Mouse (Mus musculus): Measurements from ENCODE around the gene Anxa4. TPM values are rescaled to one million over a fixed set of nuclear protein-coding genes. Genes with fewer than 3 reads are reported as not detected.

The Anxa4 gene
- total RNA-seq, 2 experiments from 2014 or later = 3.7 TPM

GRCm38 (mm10) chr6:86768186-86768776 lies 25.1 kb downstream of the Anxa4 start:
- no peak for ATAC-seq (replicated peaks; ENCODE audit: low FRiP score, poor library complexity, severe bottlenecking)

- ATAC-seq (replicated peaks; ENCODE audit: low FRiP score, poor library complexity, severe bottlenecking) = no peak
Measured at GRCm38 (mm10) chr6:86767465-86767864, 25.9 kb downstream of the Anxa4 start.

- ATAC-seq (replicated peaks; ENCODE audit: low FRiP score, poor library complexity, severe bottlenecking) = no peak
Measured at GRCm38 (mm10) chr6:86765637-86766059, 27.7 kb downstream of the Anxa4 start.

GRCm38 (mm10) chr6:86754105-86754863 lies 39.1 kb downstream of the Anxa4 start:
- no peak for ATAC-seq (replicated peaks; ENCODE audit: low FRiP score, poor library complexity, severe bottlenecking)

- no peak for ATAC-seq (replicated peaks; ENCODE audit: low FRiP score, poor library complexity, severe bottlenecking)
Measured at GRCm38 (mm10) chr6:86752843-86753485, 40.4 kb downstream of the Anxa4 start.

GRCm38 (mm10) chr6:86750961-86751360 lies 42.4 kb downstream of the Anxa4 start:
- no peak for ATAC-seq (replicated peaks; ENCODE audit: low FRiP score, poor library complexity, severe bottlenecking)

- ATAC-seq (replicated peaks; ENCODE audit: low FRiP score, poor library complexity, severe bottlenecking) = no peak
Measured at GRCm38 (mm10) chr6:86749817-86750216, 43.6 kb downstream of the Anxa4 start.

GRCm38 (mm10) chr6:86747171-86747570 lies 46.2 kb downstream of the Anxa4 start:
- peak; percentile 54; the same call in 1 of the 2 replicates for ATAC-seq (replicated peaks; ENCODE audit: low FRiP score, poor library complexity, severe bottlenecking)

GRCm38 (mm10) chr6:86740652-86741051 lies 52.7 kb downstream of the Anxa4 start:
- no peak for ATAC-seq (replicated peaks; ENCODE audit: low FRiP score, poor library complexity, severe bottlenecking)

GRCm38 (mm10) chr6:86736830-86737229 lies 56.6 kb downstream of the Anxa4 start:
- ATAC-seq (replicated peaks; ENCODE audit: low FRiP score, poor library complexity, severe bottlenecking) = no peak

- no peak for ATAC-seq (replicated peaks; ENCODE audit: low FRiP score, poor library complexity, severe bottlenecking)
Measured at GRCm38 (mm10) chr6:86736313-86736712, 57.1 kb downstream of the Anxa4 start.

DNA sequence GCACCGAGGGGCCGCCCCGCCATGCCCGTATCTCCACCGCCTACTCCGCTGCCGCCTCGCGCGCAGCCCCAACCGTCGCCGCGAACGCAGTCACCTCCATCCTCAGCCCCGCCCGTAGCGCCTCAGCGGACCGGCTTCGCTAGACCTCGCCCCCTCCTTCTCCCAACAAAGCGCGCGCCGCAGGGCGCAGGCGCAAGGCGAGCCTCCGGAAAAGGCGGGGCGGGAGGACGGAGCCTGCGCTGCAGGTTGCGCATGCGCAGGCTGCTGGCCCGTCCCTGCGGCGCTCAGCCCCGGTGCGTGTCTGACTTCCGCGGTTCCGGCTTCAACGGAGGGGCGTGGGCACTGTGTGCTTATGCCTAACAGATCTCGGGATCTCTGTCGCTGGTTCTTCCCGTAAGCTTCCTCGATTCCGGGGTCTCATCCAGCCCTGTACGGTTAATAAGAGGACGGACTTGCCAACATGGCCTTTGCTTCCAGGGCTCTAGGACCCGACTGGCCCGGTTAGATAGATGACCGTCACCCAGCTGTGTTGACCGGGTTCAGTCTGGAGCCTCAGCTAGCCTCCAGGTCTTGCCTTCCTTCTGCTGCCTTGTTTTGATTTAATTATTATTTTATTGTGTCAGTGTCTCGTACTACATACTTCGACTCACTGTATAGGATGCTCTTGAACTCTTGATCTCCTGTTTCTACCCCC lies 60.1 kb downstream of the Anxa4 start, which contains the start of gene Gmcl1:
TSS of gene Gmcl1 (minus strand) at position 201 of the 694 bp plus-strand sequence.
- peak; percentile 93 for ATAC-seq (replicated peaks; ENCODE audit: low FRiP score, poor library complexity, severe bottlenecking)

GRCm38 (mm10) chr6:86732276-86733173 lies 60.9 kb downstream of the Anxa4 start:
- peak; percentile 27 for ATAC-seq (replicated peaks; ENCODE audit: low FRiP score, poor library complexity, severe bottlenecking)

- no peak for ATAC-seq (replicated peaks; ENCODE audit: low FRiP score, poor library complexity, severe bottlenecking)
Measured at GRCm38 (mm10) chr6:86728711-86729110, 64.7 kb downstream of the Anxa4 start.

DNA sequence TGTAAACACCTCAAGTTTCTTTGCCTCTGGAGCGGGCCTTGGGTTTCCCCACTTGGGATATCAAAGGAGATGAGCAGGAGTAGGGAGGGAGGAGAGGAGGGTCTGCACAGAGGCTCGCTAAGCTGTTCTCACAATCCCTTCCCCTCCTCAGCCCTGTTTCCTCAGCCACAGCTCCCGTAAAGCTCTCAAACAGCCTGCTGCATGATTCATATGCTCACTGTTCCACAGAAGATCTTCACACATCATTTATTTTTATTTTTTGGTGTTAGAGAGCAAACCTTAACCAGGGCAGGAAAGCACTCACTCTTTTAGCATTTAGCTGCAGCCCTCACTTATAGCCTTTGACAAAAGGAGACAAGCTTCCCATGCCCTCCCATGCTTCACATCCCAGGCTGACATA lies 71.4 kb downstream of the Anxa4 start:
- no peak for ATAC-seq (replicated peaks; ENCODE audit: low FRiP score, poor library complexity, severe bottlenecking)

DNA sequence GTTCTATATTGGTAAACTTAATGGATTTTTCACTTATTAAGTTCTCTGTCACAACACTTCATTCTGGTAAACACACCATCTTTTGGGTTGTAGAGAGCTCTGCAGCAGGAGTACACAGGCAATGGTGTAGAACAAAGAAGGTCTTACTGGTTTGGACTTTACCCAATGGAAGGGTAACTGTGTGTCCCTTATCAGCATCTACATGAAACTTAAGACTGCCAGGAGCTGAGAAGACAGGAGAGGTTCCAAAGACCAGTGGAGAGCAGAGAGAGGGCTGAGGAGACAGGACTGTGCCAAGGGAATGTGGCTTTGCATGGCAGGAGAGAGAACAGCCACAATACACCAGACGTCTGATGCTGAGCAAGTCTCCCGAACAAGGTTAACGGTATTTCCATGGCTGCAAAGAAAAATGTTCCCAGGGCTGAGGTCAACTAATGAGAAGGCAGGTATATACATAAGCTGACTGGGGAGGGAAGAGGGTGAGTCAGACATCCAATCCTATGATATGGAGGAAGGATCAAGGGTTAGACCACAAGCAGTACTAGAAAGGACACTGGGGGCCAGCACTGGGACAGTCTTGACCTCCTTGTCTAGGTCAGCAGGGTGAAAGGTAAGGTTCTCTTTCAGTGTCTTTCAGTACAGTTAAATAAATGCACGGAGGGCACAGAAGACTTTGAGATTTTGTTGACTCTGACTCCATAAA lies 85.2 kb downstream of the Anxa4 start:
- ATAC-seq (replicated peaks; ENCODE audit: low FRiP score, poor library complexity, severe bottlenecking) = no peak

- no peak for ATAC-seq (replicated peaks; ENCODE audit: low FRiP score, poor library complexity, severe bottlenecking)
Measured at GRCm38 (mm10) chr6:86702577-86702976, 90.8 kb downstream of the Anxa4 start.

DNA sequence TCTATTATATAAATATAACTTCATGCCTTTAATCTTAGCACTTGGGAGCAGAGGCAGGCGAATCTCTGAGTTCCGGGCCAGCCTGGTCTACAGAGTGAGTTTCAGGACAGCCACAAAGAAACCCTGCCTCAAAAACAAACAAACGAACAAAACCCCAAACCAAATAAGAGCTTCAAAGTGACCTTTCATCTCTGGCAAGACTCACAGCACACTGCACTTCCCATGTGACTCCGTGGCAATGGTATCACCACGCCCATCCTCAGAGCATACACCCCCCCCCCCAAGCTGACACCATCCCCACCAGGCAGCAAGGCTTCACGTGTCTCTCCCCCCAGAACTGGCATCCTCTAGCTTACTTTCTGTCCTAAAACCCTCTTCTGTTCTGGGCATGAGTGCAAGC lies 95.5 kb downstream of the Anxa4 start:
- no peak for ATAC-seq (replicated peaks; ENCODE audit: low FRiP score, poor library complexity, severe bottlenecking)

GRCm38 (mm10) chr6:86696213-86696612 lies 97.2 kb downstream of the Anxa4 start:
- no peak for ATAC-seq (replicated peaks; ENCODE audit: low FRiP score, poor library complexity, severe bottlenecking)

Measured in erythroblast, adult 5-6 weeks (primary cell).